Mouse (Mus musculus): ENCODE results near the gene Rtl8c.

DNA sequence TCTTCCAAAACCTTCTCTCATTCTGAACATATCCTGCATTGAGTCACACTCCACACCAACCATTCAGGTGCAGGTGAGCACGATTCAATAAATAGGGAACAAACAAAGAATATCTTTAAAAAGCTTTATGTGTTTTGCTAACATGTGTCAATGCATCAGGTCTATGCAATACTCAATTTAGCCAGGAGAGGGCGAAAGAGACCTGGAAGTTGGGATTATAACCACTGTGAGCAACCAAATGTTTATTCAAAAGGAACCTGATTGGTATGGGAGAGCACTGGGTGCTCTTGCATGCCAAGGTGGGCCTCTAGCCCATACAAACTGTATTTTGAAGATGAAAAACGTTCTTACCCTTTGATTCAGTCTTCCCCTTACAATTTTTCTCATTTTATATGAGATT is 2.7 kb downstream of the Rtl8c start:
- peak; percentile 59 for TF ChIP-seq CTCF (IDR thresholded peaks at IDR 0.05; ENCODE audit: low read depth)
- no peak for TF ChIP-seq EP300 (IDR thresholded peaks at IDR 0.05; ENCODE audit: low read depth)
